Mouse (Mus musculus) granulocyte monocyte progenitor cell, adult 5-6 weeks (primary cell): ENCODE results near the gene Slc23a2. TPM values are rescaled to one million over a fixed set of nuclear protein-coding genes. Genes with fewer than 3 reads are reported as not detected.

Experiments used
- total RNA-seq, 2 experiments: library from RNA; stranded (forward) in 1 of 2; stranded (reverse) in 1 of 2; fragments of 200-712, 200-1000 nt in 1 of 2; fragments of >200 nt in 1 of 2; fragmentation: Nextera tagmentation in 1 of 2; gene quantifications; 2 replicates each; pipeline ENCODE4 v1.2.3; 2014 to 2017

Gene Slc23a2
- total RNA-seq, 2 experiments from 2014 or later = 4.5 to 5.6 TPM

Other genes with a start within 250 kb of the Slc23a2 start
- 1.2 TPM in 1 of 2 replicates, not detected in the other for gene Prnp, start 235.2 kb downstream of the Slc23a2 start, total RNA-seq (2014; fragmentation: Nextera tagmentation)
- gene Prnp, start 235.2 kb downstream of the Slc23a2 start, total RNA-seq (2017) = 1.6 and 2.9 TPM in 2 replicates
- not detected in 2 replicates for gene Prn, start 235.2 kb downstream of the Slc23a2 start, total RNA-seq (2014; fragmentation: Nextera tagmentation)
- gene Prn, start 235.2 kb downstream of the Slc23a2 start, total RNA-seq (2017) = not detected in 2 replicates
- gene Prnd, start 194.2 kb downstream of the Slc23a2 start, total RNA-seq (2014; fragmentation: Nextera tagmentation) = not detected in 2 replicates
- gene Prnd, start 194.2 kb downstream of the Slc23a2 start, total RNA-seq (2017) = not detected in 2 replicates
- 43.5 and 54.8 TPM in 2 replicates for gene Rassf2, start 114.8 kb downstream of the Slc23a2 start, total RNA-seq (2014; fragmentation: Nextera tagmentation)
- gene Rassf2, start 114.8 kb downstream of the Slc23a2 start, total RNA-seq (2017) = 57.9 and 76.3 TPM in 2 replicates
- gene Tmem230, start 102.7 kb upstream of the Slc23a2 start, total RNA-seq (2014; fragmentation: Nextera tagmentation) = 50.1 and 51.5 TPM in 2 replicates
- 18.7 and 19.4 TPM in 2 replicates for gene Tmem230, start 102.7 kb upstream of the Slc23a2 start, total RNA-seq (2017)
- 627 and 644 TPM in 2 replicates for gene Pcna, start 108.2 kb upstream of the Slc23a2 start, total RNA-seq (2014; fragmentation: Nextera tagmentation)
- 619 and 668 TPM in 2 replicates for gene Pcna, start 108.2 kb upstream of the Slc23a2 start, total RNA-seq (2017)
- 8.7 and 22.5 TPM in 2 replicates for gene Cds2, start 118.0 kb upstream of the Slc23a2 start, total RNA-seq (2014; fragmentation: Nextera tagmentation)
- gene Cds2, start 118.0 kb upstream of the Slc23a2 start, total RNA-seq (2017) = 7.0 and 9.7 TPM in 2 replicates
- not detected in 2 replicates for gene Prokr2, start 240.3 kb upstream of the Slc23a2 start, total RNA-seq (2014; fragmentation: Nextera tagmentation)
- gene Prokr2, start 240.3 kb upstream of the Slc23a2 start, total RNA-seq (2017) = not detected in 2 replicates